ENCODE assay signal across 8 mouse cellular contexts in genomic region chr7:101349861-101350260, GRCm38 (mm10). TPM values are rescaled to one million over a fixed set of nuclear protein-coding genes. Genes with fewer than 3 reads are reported as not detected.
DNase-seq lines count a peak whose midpoint lies in the region; ATAC-seq and TF ChIP-seq lines count a peak whose summit lies in the region.

No protein-coding gene starts in this region.

- H3K9ac ChIP-seq in stomach, embryonic 15.5 days: no peak overlapping the region
- H3K9ac ChIP-seq in stomach, postnatal 0 days (ENCODE audit: low read length): no peak overlapping the region
- no peak overlapping the region for H3K9ac ChIP-seq in hindbrain, embryonic 16.5 days (ENCODE audit: low read depth, low read length)
- H3K9ac ChIP-seq in liver, embryonic 12.5 days: no peak overlapping the region

- no peak for TF ChIP-seq EP300 in stomach, postnatal 0 days (optimal IDR thresholded peaks at IDR 0.05)

- peaks cover 29% of the 10 kb centered on the region for H3K4me1 ChIP-seq in stomach, embryonic 15.5 days
- H3K4me1 ChIP-seq in stomach, postnatal 0 days (replicated peaks; ENCODE audit: control insufficient read depth, insufficient read depth): 0 out of 2 replicates have a peak, but pooled peaks cover 3% of the 10 kb centered on the region
- H3K4me1 ChIP-seq in hindbrain, embryonic 16.5 days (ENCODE audit: control insufficient read depth, insufficient read depth, low read depth, low read length): peaks cover 10% of the 10 kb centered on the region
- peaks cover 81% of the 10 kb centered on the region for H3K4me1 ChIP-seq in liver, embryonic 12.5 days

- no peak for DNase-seq in stomach, postnatal 0 days (ENCODE audit: low spot score)
- DNase-seq in telencephalon, adult 2 months (ENCODE audit: low read depth, low spot score): peak; percentile 44
- DNase-seq in spleen, adult 12 weeks (ENCODE audit: low spot score): no peak
- DNase-seq in natural killer cell, adult 2 months (ENCODE audit: low spot score in 2 of 2): no peak
- DNase-seq in urinary bladder, adult 18-20 months (ENCODE audit: low spot score in 2 of 2): no peak

- no peak overlapping the region for H3K4me3 ChIP-seq in stomach, embryonic 15.5 days (replicated peaks)
- H3K4me3 ChIP-seq in stomach, postnatal 0 days (ENCODE audit: low read depth, low read length): no peak overlapping the region
- no peak overlapping the region for H3K4me3 ChIP-seq in hindbrain, embryonic 16.5 days (ENCODE audit: low read length)
- 0 out of 2 replicates have a peak overlapping the region, but pooled peaks have one; percentile 66 for H3K4me3 ChIP-seq in liver, embryonic 12.5 days

- 0 out of 2 replicates have a peak, but pooled peaks have one; percentile 6 for ATAC-seq in stomach, embryonic 15.5 days (ENCODE audit: insufficient read depth, low FRiP score, low read depth)
- ATAC-seq in stomach, postnatal 0 days (ENCODE audit: low FRiP score, low TSS enrichment): no peak
- peak; percentile 84 for ATAC-seq in hindbrain, embryonic 16.5 days
- ATAC-seq in liver, embryonic 12.5 days: no peak

- H3K9me3 ChIP-seq in stomach, embryonic 15.5 days: no peaks in the 10 kb centered on the region
- no peaks in the 10 kb centered on the region for H3K9me3 ChIP-seq in stomach, postnatal 0 days (ENCODE audit: control insufficient read depth, low read length)
- no peaks in the 10 kb centered on the region for H3K9me3 ChIP-seq in hindbrain, embryonic 16.5 days (ENCODE audit: control insufficient read depth, low read length)
- H3K9me3 ChIP-seq in liver, embryonic 12.5 days (replicated peaks): no peaks in the 10 kb centered on the region

- no peaks in the 10 kb centered on the region for H3K27me3 ChIP-seq in stomach, embryonic 15.5 days (replicated peaks)
- H3K27me3 ChIP-seq in stomach, postnatal 0 days (ENCODE audit: control insufficient read depth, insufficient read depth, low read length): no peaks in the 10 kb centered on the region
- no peaks in the 10 kb centered on the region; the same call in none of the 2 replicates for H3K27me3 ChIP-seq in hindbrain, embryonic 16.5 days (replicated peaks; ENCODE audit: control insufficient read depth, insufficient read depth, low read length)
- H3K27me3 ChIP-seq in liver, embryonic 12.5 days (replicated peaks): no peaks in the 10 kb centered on the region; the same call in 1 of the 2 replicates

- peaks cover under 1% of the 10 kb centered on the region; the same call in 1 of the 2 replicates for H3K36me3 ChIP-seq in stomach, embryonic 15.5 days
- no peaks in the 10 kb centered on the region; the same call in 1 of the 2 replicates for H3K36me3 ChIP-seq in stomach, postnatal 0 days (ENCODE audit: control insufficient read depth, insufficient read depth, low read length)
- H3K36me3 ChIP-seq in hindbrain, embryonic 16.5 days (ENCODE audit: control insufficient read depth, insufficient read depth, low read length): no peaks in the 10 kb centered on the region
- H3K36me3 ChIP-seq in liver, embryonic 12.5 days: peaks cover 15% of the 10 kb centered on the region

- 35% methylated on average over 2 of the region's 2 CpGs for WGBS in stomach, embryonic 15.5 days
- 60% methylated on average over 2 of the region's 2 CpGs for WGBS in stomach, postnatal 0 days
- 51% methylated on average over 2 of the region's 2 CpGs for WGBS in hindbrain, embryonic 16.5 days
- 63% methylated on average over 2 of the region's 2 CpGs for WGBS in liver, embryonic 12.5 days (ENCODE audit: insufficient replicate concordance)

- H3K4me2 ChIP-seq in stomach, embryonic 15.5 days: no peak overlapping the region
- no peak overlapping the region for H3K4me2 ChIP-seq in stomach, postnatal 0 days (replicated peaks; ENCODE audit: low read depth)
- no peak overlapping the region; the same call in 1 of the 2 replicates for H3K4me2 ChIP-seq in hindbrain, embryonic 16.5 days (ENCODE audit: low read length)
- H3K4me2 ChIP-seq in liver, embryonic 12.5 days: peak overlapping the region; percentile 96

- no peak for TF ChIP-seq CTCF in stomach, postnatal 0 days (IDR thresholded peaks at IDR 0.05; ENCODE audit: low read depth)

- H3K27ac ChIP-seq in stomach, embryonic 15.5 days: no peak overlapping the region
- no peak overlapping the region for H3K27ac ChIP-seq in stomach, postnatal 0 days (replicated peaks)
- H3K27ac ChIP-seq in hindbrain, embryonic 16.5 days (ENCODE audit: low read depth, low read length): peak overlapping the region; percentile 64
- H3K27ac ChIP-seq in liver, embryonic 12.5 days: peak overlapping the region; percentile 20; the same call in 1 of the 2 replicates

RNA-seq across cellular contexts. Expression of gene Arap1, which starts 2.0 kb away (rescaled TPM):
- 88.7 and 92.5 TPM in 2 replicates for polyA plus RNA-seq in stomach, embryonic 15.5 days (2015; fragmentation: Nextera tagmentation; extraction: Ambion mirVana)
- polyA plus RNA-seq in stomach, postnatal 0 days (2015; fragmentation: Nextera tagmentation; extraction: Ambion mirVana): 37.2 and 44.7 TPM in 2 replicates
- 12.8 and 13.8 TPM in 2 replicates for polyA plus RNA-seq in hindbrain, embryonic 16.5 days (2015; fragmentation: Nextera tagmentation; extraction: Ambion mirVana)
- 20.5 and 24.6 TPM in 2 replicates for polyA plus RNA-seq in liver, embryonic 12.5 days (2016; fragmentation: Nextera tagmentation; extraction: Ambion mirVana)

RNA-seq across cellular contexts. Expression of gene Stard10, which starts 33.0 kb away (rescaled TPM):
- 112 and 127 TPM in 2 replicates for polyA plus RNA-seq in stomach, embryonic 15.5 days (2015; fragmentation: Nextera tagmentation; extraction: Ambion mirVana)
- 132 and 144 TPM in 2 replicates for polyA plus RNA-seq in stomach, postnatal 0 days (2015; fragmentation: Nextera tagmentation; extraction: Ambion mirVana)
- polyA plus RNA-seq in hindbrain, embryonic 16.5 days (2015; fragmentation: Nextera tagmentation; extraction: Ambion mirVana): 11.9 and 13.8 TPM in 2 replicates
- polyA plus RNA-seq in liver, embryonic 12.5 days (2016; fragmentation: Nextera tagmentation; extraction: Ambion mirVana): 76.9 and 79.5 TPM in 2 replicates

RNA-seq across cellular contexts. Expression of gene Atg16l2, which starts 47.8 kb away (rescaled TPM):
- polyA plus RNA-seq in stomach, embryonic 15.5 days (2015; fragmentation: Nextera tagmentation; extraction: Ambion mirVana): 15.4 and 16.2 TPM in 2 replicates
- 6.0 and 7.1 TPM in 2 replicates for polyA plus RNA-seq in stomach, postnatal 0 days (2015; fragmentation: Nextera tagmentation; extraction: Ambion mirVana)
- polyA plus RNA-seq in hindbrain, embryonic 16.5 days (2015; fragmentation: Nextera tagmentation; extraction: Ambion mirVana): 33.5 and 34.0 TPM in 2 replicates
- polyA plus RNA-seq in liver, embryonic 12.5 days (2016; fragmentation: Nextera tagmentation; extraction: Ambion mirVana): 4.7 and 5.7 TPM in 2 replicates

Comparison
In these comparisons a context has a peak if more than half of its experiments do, and no peak if none do; other contexts are left out.
1. ATAC-seq: peak in stomach, embryonic 15.5 days (single experiment) and hindbrain, embryonic 16.5 days (single experiment); none in stomach, postnatal 0 days (single experiment) and liver, embryonic 12.5 days (single experiment).
2. H3K27ac ChIP-seq: peak in hindbrain, embryonic 16.5 days (single experiment) and liver, embryonic 12.5 days (single experiment); none in stomach, embryonic 15.5 days (single experiment) and stomach, postnatal 0 days (single experiment).